Mouse (Mus musculus): ENCODE measurements around the gene Dera. TPM values are rescaled to one million over a fixed set of nuclear protein-coding genes. Genes with fewer than 3 reads are reported as not detected.

Gene Dera
- 27.8 TPM for polyA plus RNA-seq (2015; fragmentation: Illumina TruSeq; extraction: RNeasy Lipid Tissue Mini Kit (QIAGEN cat#74804); ENCODE audit: insufficient read depth, low replicate concordance)

GRCm38 (mm10) chr6:137754056-137754856, at the start of gene Dera:
Gene Dera, plus strand, starts transcription at chr6:137754546.

GRCm38 (mm10) chr6:137734846-137735609, 19.3 kb upstream of the Dera start, which contains the start of gene Strap:
Gene Strap, plus strand, starts transcription at chr6:137735078.

Other genes starting within 250 kb of the Dera start
- gene Eps8, start 99.7 kb upstream of the Dera start, polyA plus RNA-seq (2015; fragmentation: Illumina TruSeq; extraction: RNeasy Lipid Tissue Mini Kit (QIAGEN cat#74804); ENCODE audit: insufficient read depth, low replicate concordance): 11.7 TPM
- gene Strap, start 19.5 kb upstream of the Dera start, polyA plus RNA-seq (2015; fragmentation: Illumina TruSeq; extraction: RNeasy Lipid Tissue Mini Kit (QIAGEN cat#74804); ENCODE audit: insufficient read depth, low replicate concordance): 92.7 TPM